Mouse (Mus musculus) CD8-positive naive resting alpha-beta T cell, adult 2 months (primary cell): ENCODE data around the gene Rfc2.
A peak's percentile ranks its signal among the peaks of the same experiment; 100 is the strongest.

Experiments used
- DNase-seq, 2 experiments: peaks; one replicate each; pipeline ENCODE4 v3.0.0; 2022; ENCODE audit warnings: low read depth in 2 of 2, low spot score in 2 of 2

Gene Rfc2

GRCm38 (mm10) chr5:134607121-134607520 is 26.0 kb downstream of the Rfc2 start:
- DNase-seq, result no peak

- no peak for DNase-seq
Observed at GRCm38 (mm10) chr5:134609916-134610643, 28.9 kb downstream of the Rfc2 start.

DNA sequence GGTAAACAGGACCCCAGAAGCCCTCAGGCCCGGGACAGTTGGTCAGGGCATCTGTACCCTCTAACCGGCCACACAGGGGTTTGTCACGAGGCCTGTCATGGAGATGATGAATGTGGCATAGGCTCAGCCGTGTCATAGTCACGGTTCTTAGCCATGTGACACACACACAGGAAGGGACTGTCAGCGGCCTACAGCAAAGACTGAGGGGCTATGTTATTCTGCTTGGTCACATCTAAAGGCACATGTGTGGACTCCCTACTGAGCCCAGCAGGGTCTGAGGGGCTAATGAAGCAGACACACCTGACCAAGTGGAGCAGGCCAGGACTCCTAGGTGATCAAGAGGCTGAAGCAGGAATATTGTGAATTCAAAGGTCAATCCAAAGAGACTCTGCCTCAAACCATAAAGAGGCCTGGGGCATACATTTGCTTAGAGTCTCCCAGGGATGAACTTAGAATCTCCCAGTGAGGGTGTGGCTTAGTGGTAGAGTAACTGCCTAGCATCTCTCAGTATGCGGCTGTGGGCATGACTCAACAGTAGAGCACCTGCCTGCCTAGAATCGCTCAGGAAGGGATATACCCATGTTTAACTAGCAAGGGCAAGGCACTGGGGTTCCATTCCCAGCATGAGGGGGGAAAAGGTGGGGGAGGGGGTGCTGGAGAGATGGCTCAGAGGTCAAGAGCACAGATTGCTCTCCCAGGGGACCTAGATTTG is 30.8 kb downstream of the Rfc2 start:
- no peak for DNase-seq

DNA sequence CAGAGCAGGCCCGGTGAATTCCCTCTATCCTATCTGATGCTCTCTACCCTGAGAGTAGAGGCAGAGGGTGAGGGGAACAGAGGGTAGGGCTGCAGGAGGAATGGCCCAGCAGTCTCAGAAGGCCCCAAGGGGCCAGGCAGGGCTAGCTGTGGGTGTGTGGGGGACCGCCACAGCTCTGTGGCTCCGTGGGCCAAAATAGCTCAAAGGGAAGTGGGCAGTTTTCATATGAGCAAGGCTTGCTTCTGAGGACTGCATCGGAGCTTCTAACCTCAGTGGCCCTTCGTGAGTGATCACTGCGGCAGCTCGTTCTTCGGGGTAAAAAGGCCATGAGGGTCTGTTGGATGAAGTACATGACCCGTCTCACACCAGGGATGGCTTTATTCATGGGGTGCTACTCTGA is 32.6 kb downstream of the Rfc2 start:
- DNase-seq, result no peak

DNA sequence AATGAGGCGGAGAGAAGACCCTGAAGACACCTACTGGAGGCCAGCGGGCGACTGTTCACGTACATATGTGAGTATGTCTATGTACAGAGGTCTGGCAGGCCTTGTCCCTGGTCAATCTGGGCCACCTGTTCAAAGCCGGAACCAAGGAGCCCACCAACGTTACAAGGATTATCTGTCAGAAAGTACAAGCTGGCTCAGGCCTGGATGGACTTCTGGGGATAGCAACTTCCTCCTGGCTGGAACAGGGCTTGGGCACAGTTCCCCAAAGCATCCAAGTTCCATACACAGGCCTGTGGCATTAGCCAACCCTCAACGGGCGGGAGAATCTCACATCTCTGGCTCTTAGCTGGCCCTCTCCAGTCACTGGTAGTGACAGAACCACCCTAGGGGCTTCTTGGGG is 33.1 kb downstream of the Rfc2 start:
- no peak for DNase-seq

GRCm38 (mm10) chr5:134614802-134615201 is 33.6 kb downstream of the Rfc2 start, which contains the start of gene Lat2:
Gene Lat2, minus strand, starts transcription at chr5:134615025.
- no peak for DNase-seq

DNA sequence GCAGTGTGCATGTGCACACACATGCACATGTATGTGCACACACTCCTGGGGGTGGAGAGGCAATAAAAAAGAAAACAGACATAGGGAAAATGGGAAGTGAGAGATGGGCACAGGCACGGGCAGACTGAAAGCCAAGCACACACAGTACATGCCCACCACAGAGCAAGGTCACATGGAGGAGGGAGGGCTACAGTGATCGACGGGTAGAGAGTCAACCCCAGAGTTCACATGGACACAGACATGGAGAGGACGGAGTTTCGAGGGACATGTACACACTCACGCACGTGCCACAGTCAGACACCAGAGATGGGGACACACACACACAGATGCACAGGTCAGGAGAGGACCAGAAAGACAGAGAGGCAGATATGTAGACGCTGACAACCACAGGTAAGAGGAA is 34.2 kb downstream of the Rfc2 start:
- DNase-seq, result no peak

DNA sequence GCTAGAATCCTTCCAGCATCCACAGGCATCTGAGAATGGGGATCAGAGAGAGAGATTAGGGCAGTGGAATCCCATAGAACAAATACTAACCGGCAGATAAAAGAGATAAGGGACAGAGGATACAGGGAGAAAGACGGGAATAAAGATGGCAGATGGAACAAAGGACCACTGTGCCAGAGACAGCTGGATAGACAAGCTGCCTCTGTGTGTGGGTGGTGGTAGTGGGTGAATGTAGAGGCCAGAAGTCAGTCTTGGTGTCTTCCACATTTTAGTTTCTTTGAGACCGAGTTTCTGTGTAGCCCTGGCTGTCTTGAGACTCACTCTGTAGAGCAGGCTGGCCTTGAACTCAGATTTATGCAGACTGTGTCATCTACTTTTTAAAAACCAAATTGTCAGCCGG is 34.6 kb downstream of the Rfc2 start:
- DNase-seq, result no peak

DNA sequence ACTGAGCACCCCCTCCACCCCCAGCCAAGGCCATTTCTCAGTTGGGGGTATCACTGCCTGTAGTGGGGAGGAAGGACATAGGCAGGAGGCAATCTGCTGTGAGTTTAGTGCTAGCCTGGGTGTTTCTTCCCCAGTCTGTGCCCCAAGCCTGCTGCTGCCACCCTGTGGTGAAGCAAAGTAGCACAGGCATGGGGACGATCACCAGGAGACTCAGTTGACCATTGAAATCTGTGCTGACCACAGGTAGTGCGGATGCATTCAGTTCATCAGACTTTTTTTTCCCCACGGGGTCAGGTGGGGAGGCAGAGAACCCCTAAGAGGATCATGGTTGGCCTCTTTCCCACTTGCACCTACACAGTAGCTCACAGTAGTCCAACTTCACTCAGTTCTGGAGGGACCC is 35.9 kb downstream of the Rfc2 start:
- peak; percentile 43 to 52 for DNase-seq

DNA sequence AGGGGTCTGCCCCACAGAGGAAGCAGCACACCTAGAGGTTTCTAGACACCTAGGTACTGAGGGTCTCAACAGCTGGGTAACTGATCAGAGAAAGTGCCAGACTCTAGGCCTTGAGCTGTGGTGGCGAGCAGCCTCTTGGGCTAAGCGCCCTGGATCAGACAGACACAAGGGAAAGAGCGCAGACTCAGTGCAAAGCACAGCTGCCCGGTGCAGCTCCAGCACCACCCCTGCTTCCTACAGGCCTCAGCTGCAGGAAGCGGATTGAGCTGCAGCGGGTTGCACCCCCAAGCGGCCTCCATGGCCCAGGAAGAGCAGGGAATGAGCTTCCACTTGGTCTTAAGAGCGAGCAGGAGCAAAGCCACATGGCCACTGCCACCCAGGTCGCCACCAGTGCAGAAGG is 39.3 kb downstream of the Rfc2 start:
- no peak for DNase-seq

DNA sequence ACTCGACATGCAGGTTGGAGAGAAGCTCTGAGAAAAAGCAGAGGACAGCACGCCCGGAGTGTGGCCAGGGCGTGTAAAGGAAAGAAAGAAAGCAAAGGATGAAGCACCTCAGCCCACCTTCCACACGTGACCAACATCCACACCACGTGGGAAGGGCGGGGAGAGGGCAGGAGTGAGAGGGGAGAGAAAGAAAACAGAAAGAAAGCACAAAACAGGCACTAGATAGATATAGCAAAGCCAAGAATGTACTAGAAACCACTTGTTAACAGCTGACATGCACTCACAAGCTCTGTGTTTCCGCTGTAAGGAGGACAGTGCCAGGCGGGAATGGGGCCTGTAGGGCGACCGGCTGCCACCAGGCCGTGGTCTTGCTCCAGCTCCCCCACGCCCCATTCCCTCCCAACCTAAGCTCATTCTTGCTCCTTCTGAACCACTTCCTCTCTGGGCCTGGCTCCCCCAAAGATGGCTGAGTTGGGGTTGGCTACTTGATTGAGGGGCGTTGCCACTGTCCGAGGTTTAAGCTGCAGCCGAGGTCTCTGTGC is 40.0 kb downstream of the Rfc2 start:
- no peak for DNase-seq

DNA sequence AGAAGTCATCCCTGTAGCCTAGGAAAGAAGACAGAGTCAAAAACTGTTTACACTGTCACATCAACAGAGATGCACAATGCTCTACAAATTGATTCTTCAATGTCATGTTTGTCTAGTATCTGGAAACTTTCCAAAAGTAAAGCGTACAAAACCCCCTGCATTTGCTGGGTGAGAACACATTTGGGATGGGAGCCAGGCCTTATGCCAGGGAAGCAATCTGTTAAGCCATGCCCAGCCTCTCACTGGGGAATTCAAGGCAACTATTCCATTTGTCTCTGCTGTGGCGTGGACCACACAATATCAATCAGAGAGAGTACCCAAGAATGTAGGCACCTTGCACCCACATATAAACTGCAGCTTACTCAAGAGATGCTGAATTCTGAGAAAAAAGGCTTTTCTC is 40.9 kb downstream of the Rfc2 start:
- no peak for DNase-seq

- no peak for DNase-seq
Observed at GRCm38 (mm10) chr5:134629508-134629907, 48.3 kb downstream of the Rfc2 start.

DNA sequence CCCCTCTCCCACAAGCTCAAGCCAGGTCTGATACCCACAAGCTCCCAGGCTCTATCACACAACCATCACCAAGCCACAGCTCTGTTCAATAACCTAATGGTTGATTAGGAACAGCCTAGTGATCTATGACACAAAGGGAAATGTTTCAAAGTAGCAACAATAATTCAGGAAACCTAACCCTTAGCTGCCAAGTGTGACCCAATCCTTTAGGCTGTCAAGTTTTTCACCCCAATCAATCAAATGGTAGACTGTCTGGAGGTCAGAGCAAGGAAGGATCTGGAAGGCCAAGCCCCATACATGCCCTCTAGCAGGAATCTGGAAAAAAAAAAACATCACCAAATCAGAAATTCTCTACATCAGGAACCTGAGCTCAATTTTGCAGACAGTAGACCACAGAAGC is 49.7 kb downstream of the Rfc2 start:
- no peak for DNase-seq

- DNase-seq, result no peak
Observed at GRCm38 (mm10) chr5:134632841-134633240, 51.7 kb downstream of the Rfc2 start.

GRCm38 (mm10) chr5:134637820-134638367 is 56.7 kb downstream of the Rfc2 start:
- DNase-seq, result no peak

- DNase-seq, result peak in 1 of 2 experiments; percentile 16
Observed at GRCm38 (mm10) chr5:134638461-134639268, 57.5 kb downstream of the Rfc2 start.

- peak; percentile 94 to 95 for DNase-seq
Observed at GRCm38 (mm10) chr5:134639269-134639682, 58.1 kb downstream of the Rfc2 start, which contains the start of gene Eif4h. Gene Eif4h, minus strand, starts transcription at chr5:134639490.

- DNase-seq, result no peak
Observed at GRCm38 (mm10) chr5:134640371-134640770, 59.2 kb downstream of the Rfc2 start.

DNA sequence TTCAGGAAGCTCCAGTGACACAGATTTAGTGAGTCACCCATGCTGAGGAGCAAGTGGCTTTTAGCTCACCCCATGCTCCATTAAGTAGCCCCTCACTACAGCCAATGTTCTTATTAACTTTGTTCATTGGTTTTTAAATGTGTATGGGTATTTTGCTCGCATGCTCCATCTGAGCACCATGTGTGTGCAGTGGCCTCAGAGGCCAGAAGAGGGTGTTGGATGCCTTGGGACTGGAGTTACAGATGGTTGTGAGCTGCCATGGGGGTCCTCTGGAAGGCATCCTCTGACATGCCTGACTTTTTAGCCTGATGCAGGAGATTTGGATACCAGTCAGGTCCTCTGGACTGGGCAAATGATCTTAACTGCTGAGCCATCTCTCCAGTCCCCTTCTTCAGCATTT is 63.0 kb downstream of the Rfc2 start:
- no peak for DNase-seq

DNA sequence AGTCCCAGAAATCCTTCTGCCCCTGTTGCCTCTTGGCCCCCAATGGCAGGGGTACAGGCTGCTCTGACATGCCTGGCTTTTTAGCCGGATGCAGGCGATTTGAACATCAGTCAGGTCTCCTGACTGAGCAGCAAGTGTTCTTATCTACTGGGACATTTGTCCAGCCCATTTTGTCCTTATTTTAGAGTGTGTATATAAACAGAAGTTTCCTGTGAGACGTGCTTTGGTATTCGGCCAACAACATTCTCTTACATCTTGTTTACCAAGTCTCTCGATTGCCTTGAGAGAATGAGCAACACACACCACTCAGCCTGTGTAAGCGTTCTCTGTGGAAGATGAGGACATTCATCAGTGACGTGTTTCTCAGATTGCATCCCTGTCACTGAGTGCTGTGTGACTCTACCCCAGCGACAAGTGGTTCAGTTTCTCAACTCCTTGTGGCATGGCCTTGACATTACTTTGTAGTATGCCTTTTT is 63.5 kb downstream of the Rfc2 start:
- DNase-seq, result no peak
